Mouse (Mus musculus): ENCODE measurements around the gene Cela3a. TPM values are rescaled to one million over a fixed set of nuclear protein-coding genes. Genes with fewer than 3 reads are reported as not detected.

Cela3a gene
- total and polyA plus RNA-seq, 3 experiments = not detected

GRCm38 (mm10) chr4:137453234-137453767, 43.7 kb upstream of the Cela3a start, which contains the start of gene 1700013G24Rik:
Gene 1700013G24Rik (plus strand): TSS chr4:137453284.
- Histone ChIP-seq H3K27me3 (ENCODE audit: insufficient read depth, low read length) (peaks cover 3% of the 10 kb centered on the region), H3K36me3 (replicated peaks) (no peaks in the 10 kb centered on the region), H3K9me3 (replicated peaks) (no peaks in the 10 kb centered on the region), H3K4me1 (ENCODE audit: insufficient read depth, low read depth, low read length) (0 out of 2 replicates have a peak, but pooled peaks cover 5% of the 10 kb centered on the region), H3K4me3 (ENCODE audit: low read depth, low read length) (no peak within 1 kb of the TSS)
- TF ChIP-seq GATA2 (IDR thresholded peaks at IDR 0.05; ENCODE audit: borderline replicate concordance, low read depth, low read length) (no peak), POLR2AphosphoS5 (IDR thresholded peaks at IDR 0.05; ENCODE audit: insufficient replicate concordance, low read depth, low read length) (no peak), GATA1 (IDR thresholded peaks at IDR 0.05; ENCODE audit: borderline replicate concordance, low read length) (no peak), CTCF (IDR thresholded peaks at IDR 0.05; ENCODE audit: low read depth, low read length) (no peak)
- no peak for ATAC-seq (ENCODE audit: extremely low read depth, insufficient number of reproducible peaks, low FRiP score, poor library complexity, severe bottlenecking)
- no peak for DNase-seq (ENCODE audit: low spot score)

- ATAC-seq (ENCODE audit: extremely low read depth, insufficient number of reproducible peaks, low FRiP score, poor library complexity, severe bottlenecking) = no peak
- H3K9me3 ChIP-seq (replicated peaks) = no peaks in the 10 kb centered on the region
- TF ChIP-seq CTCF (IDR thresholded peaks at IDR 0.05; ENCODE audit: low read depth, low read length) = no peak
- no peak for TF ChIP-seq POLR2AphosphoS5 (IDR thresholded peaks at IDR 0.05; ENCODE audit: insufficient replicate concordance, low read depth, low read length)
- TF ChIP-seq GATA1 (IDR thresholded peaks at IDR 0.05; ENCODE audit: borderline replicate concordance, low read length) = no peak
- TF ChIP-seq GATA2 (IDR thresholded peaks at IDR 0.05; ENCODE audit: borderline replicate concordance, low read depth, low read length) = no peak
- TF ChIP-seq TAL1 (conservative IDR thresholded peaks at IDR 0.05; ENCODE audit: low read depth, low read length) = no peak
- no peak for DNase-seq (ENCODE audit: low spot score)
- no peaks in the 10 kb centered on the region for H3K36me3 ChIP-seq (replicated peaks)
- H3K27me3 ChIP-seq (ENCODE audit: insufficient read depth, low read length) = peaks cover 7% of the 10 kb centered on the region; the same call in 1 of the 2 replicates
- H3K4me1 ChIP-seq (ENCODE audit: insufficient read depth, low read depth, low read length) = 0 out of 2 replicates have a peak, but pooled peaks cover 5% of the 10 kb centered on the region
- H3K4me3 ChIP-seq (ENCODE audit: low read depth, low read length) = no peak overlapping the region
Measured at GRCm38 (mm10) chr4:137452190-137452589, 42.6 kb upstream of the Cela3a start.

- H3K36me3 ChIP-seq (replicated peaks) = no peaks in the 10 kb centered on the region
- no peaks in the 10 kb centered on the region for H3K9me3 ChIP-seq (replicated peaks)
- TF ChIP-seq TAL1 (conservative IDR thresholded peaks at IDR 0.05; ENCODE audit: low read depth, low read length) (no peak), CTCF (IDR thresholded peaks at IDR 0.05; ENCODE audit: low read depth, low read length) (no peak), GATA1 (IDR thresholded peaks at IDR 0.05; ENCODE audit: borderline replicate concordance, low read length) (no peak)
- ATAC-seq (ENCODE audit: extremely low read depth, insufficient number of reproducible peaks, low FRiP score, poor library complexity, severe bottlenecking) = no peak
- H3K4me1 ChIP-seq (ENCODE audit: insufficient read depth, low read depth, low read length) = 0 out of 2 replicates have a peak, but pooled peaks cover 5% of the 10 kb centered on the region
- H3K4me3 ChIP-seq (ENCODE audit: low read depth, low read length) = no peak overlapping the region
- H3K27me3 ChIP-seq (ENCODE audit: insufficient read depth, low read length) = peaks cover 6% of the 10 kb centered on the region; the same call in 1 of the 2 replicates
- DNase-seq (ENCODE audit: low spot score) = no peak
Measured at GRCm38 (mm10) chr4:137449715-137450114, 40.1 kb upstream of the Cela3a start.

GRCm38 (mm10) chr4:137449132-137449531, 39.5 kb upstream of the Cela3a start:
- H3K36me3 ChIP-seq (replicated peaks) = no peaks in the 10 kb centered on the region
- peaks cover 4% of the 10 kb centered on the region; the same call in 1 of the 2 replicates for H3K27me3 ChIP-seq (ENCODE audit: insufficient read depth, low read length)
- TF ChIP-seq GATA1 (IDR thresholded peaks at IDR 0.05; ENCODE audit: borderline replicate concordance, low read length) (no peak), TAL1 (conservative IDR thresholded peaks at IDR 0.05; ENCODE audit: low read depth, low read length) (no peak), GATA2 (IDR thresholded peaks at IDR 0.05; ENCODE audit: borderline replicate concordance, low read depth, low read length) (no peak), POLR2AphosphoS5 (IDR thresholded peaks at IDR 0.05; ENCODE audit: insufficient replicate concordance, low read depth, low read length) (no peak)
- no peak overlapping the region for H3K4me3 ChIP-seq (ENCODE audit: low read depth, low read length)
- no peaks in the 10 kb centered on the region for H3K9me3 ChIP-seq (replicated peaks)
- H3K4me1 ChIP-seq (ENCODE audit: insufficient read depth, low read depth, low read length) = 0 out of 2 replicates have a peak, but pooled peaks cover 5% of the 10 kb centered on the region
- no peak for DNase-seq (ENCODE audit: low spot score)
- no peak for ATAC-seq (ENCODE audit: extremely low read depth, insufficient number of reproducible peaks, low FRiP score, poor library complexity, severe bottlenecking)

DNA sequence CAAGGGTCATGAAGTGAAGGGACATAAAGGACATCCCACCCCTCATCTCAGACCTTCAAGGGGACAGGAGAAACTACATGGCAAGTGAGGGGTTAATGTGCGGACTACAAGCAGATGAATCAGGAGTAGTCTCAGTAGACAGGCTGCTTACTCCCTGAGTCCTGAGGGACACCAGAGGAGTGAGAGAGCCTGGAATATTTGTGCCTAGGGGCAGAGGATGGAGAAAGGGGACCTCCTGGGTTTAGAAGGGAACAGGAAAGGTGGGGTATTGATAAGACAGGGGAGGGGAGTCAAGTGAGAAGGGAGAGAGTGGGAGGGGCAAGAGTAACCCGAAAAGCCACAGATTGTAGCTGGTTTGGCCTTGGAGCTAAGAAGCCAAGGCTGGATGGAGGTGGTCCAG, 39.0 kb upstream of the Cela3a start:
- Histone ChIP-seq H3K4me3 (ENCODE audit: low read depth, low read length) (no peak overlapping the region), H3K36me3 (replicated peaks) (no peaks in the 10 kb centered on the region), H3K4me1 (ENCODE audit: insufficient read depth, low read depth, low read length) (0 out of 2 replicates have a peak, but pooled peaks cover 5% of the 10 kb centered on the region), H3K9me3 (replicated peaks) (no peaks in the 10 kb centered on the region), H3K27me3 (ENCODE audit: insufficient read depth, low read length) (peaks cover 4% of the 10 kb centered on the region; the same call in 1 of the 2 replicates)
- TF ChIP-seq GATA2 (IDR thresholded peaks at IDR 0.05; ENCODE audit: borderline replicate concordance, low read depth, low read length) (no peak), CTCF (IDR thresholded peaks at IDR 0.05; ENCODE audit: low read depth, low read length) (no peak), GATA1 (IDR thresholded peaks at IDR 0.05; ENCODE audit: borderline replicate concordance, low read length) (no peak)
- ATAC-seq (ENCODE audit: extremely low read depth, insufficient number of reproducible peaks, low FRiP score, poor library complexity, severe bottlenecking) (no peak), DNase-seq (ENCODE audit: low spot score) (no peak)

DNA sequence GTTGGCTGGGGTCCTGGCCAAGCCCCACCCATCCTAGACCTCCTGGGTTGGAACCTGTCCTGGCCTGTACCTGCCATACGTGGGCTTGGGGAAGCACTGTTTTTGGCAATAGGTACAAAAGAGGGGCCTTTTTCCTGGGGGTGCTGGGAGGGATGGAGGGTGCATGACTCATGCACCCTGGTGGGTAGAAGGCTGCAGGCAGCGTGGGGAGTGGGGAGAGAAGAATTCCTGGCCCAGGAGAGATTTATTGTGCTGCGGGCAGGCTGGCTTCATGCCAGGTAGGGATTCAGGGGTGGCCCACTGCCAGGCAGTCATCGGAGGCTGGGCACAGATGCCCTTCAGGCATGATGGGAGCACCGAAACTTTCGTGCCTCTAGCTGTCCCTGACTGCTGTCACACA, 38.6 kb upstream of the Cela3a start:
- DNase-seq (ENCODE audit: low spot score) (no peak), ATAC-seq (ENCODE audit: extremely low read depth, insufficient number of reproducible peaks, low FRiP score, poor library complexity, severe bottlenecking) (no peak)
- Histone ChIP-seq H3K4me1 (ENCODE audit: insufficient read depth, low read depth, low read length) (0 out of 2 replicates have a peak, but pooled peaks cover 5% of the 10 kb centered on the region), H3K27me3 (ENCODE audit: insufficient read depth, low read length) (peaks cover 4% of the 10 kb centered on the region; the same call in 1 of the 2 replicates), H3K4me3 (ENCODE audit: low read depth, low read length) (no peak overlapping the region), H3K9me3 (replicated peaks) (no peaks in the 10 kb centered on the region), H3K36me3 (replicated peaks) (no peaks in the 10 kb centered on the region)
- TF ChIP-seq TAL1 (conservative IDR thresholded peaks at IDR 0.05; ENCODE audit: low read depth, low read length) (no peak), POLR2AphosphoS5 (IDR thresholded peaks at IDR 0.05; ENCODE audit: insufficient replicate concordance, low read depth, low read length) (no peak), GATA2 (IDR thresholded peaks at IDR 0.05; ENCODE audit: borderline replicate concordance, low read depth, low read length) (no peak), CTCF (IDR thresholded peaks at IDR 0.05; ENCODE audit: low read depth, low read length) (no peak), GATA1 (IDR thresholded peaks at IDR 0.05; ENCODE audit: borderline replicate concordance, low read length) (no peak)
